Mouse (Mus musculus): ENCODE measurements around the gene Zfp688. TPM values are rescaled to one million over a fixed set of nuclear protein-coding genes. Genes with fewer than 3 reads are reported as not detected.
"Not testable (repeated sequence)": the region's sequence is repeated elsewhere in the genome, so short reads cannot be mapped to it uniquely, and the experiment has no call there.

The Zfp688 gene
- 3.7 and 11.5 TPM in 2 replicates for total RNA-seq (2017)

DNA sequence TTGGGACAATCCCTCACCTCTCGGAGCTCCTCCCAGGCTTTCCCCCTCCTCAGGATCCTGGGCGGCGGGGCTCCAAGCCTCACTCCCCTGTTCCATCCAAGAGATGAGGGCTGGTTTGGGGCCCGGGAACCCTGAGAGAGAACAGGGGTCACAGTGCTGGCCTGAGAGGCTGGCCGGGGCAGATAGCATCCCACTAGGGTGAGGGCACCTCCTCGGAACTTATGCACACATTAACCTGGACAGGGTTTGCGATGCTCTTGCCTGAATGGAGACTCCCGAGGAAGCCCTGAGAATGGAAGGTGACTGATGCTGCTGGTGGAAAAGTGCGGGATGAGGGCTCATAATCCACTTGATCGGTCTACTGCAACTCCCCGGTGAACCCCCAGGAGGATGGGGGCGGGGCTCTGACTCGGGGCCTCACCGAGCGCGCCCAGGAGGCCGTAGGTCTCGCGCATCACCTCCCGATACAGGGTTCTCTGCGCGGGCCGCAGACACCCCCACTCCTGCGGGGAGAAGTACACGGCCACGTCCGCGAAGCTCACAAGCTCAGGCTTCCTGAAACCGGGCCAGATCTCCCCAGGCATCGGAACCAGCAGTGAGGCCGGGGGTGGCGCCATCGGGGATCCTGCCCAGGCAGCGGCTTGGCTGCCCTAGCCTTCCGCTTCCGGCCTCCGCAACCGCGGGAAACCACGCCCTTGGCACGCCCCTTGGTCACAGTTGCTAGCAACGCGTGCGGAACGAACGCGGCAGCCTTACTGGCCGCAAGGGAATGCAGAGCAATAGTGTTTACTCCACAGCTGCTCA lies at the start of gene Zfp688:
Zfp688 (minus strand) TSS at position 681 of the 804 bp plus-strand sequence.
- peak; percentile 98 for ATAC-seq (replicated peaks in 1 of 2; ENCODE audit: insufficient read depth in 1 of 2, low FRiP score in 2 of 2, low TSS enrichment in 1 of 2, low read depth in 1 of 2, poor library complexity in 2 of 2, severe bottlenecking in 2 of 2)

DNA sequence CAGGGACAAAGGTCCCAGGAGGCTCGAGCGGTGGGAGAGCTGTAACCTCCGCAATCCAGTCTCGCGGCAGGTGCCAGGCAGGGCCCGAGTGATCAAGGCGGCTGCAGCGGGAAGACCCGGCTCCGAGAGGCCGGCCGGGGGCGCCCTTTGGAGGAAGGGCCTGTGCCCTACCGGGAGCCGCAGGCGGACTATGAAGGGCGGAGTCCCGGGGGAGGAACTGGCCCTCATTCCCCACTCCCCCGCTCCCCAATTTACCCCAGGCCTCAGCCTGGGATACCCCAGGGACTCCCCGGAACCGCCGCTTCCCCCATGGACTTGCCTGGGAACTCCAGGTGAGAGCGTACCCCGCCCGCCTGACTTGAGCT lies 49.8 kb upstream of the Zfp688 start:
- peak in 1 of 2 experiments; percentile 27; a peak in 1 of 4 replicates for ATAC-seq (replicated peaks in 1 of 2; ENCODE audit: insufficient read depth in 1 of 2, low FRiP score in 2 of 2, low TSS enrichment in 1 of 2, low read depth in 1 of 2, poor library complexity in 2 of 2, severe bottlenecking in 2 of 2)

DNA sequence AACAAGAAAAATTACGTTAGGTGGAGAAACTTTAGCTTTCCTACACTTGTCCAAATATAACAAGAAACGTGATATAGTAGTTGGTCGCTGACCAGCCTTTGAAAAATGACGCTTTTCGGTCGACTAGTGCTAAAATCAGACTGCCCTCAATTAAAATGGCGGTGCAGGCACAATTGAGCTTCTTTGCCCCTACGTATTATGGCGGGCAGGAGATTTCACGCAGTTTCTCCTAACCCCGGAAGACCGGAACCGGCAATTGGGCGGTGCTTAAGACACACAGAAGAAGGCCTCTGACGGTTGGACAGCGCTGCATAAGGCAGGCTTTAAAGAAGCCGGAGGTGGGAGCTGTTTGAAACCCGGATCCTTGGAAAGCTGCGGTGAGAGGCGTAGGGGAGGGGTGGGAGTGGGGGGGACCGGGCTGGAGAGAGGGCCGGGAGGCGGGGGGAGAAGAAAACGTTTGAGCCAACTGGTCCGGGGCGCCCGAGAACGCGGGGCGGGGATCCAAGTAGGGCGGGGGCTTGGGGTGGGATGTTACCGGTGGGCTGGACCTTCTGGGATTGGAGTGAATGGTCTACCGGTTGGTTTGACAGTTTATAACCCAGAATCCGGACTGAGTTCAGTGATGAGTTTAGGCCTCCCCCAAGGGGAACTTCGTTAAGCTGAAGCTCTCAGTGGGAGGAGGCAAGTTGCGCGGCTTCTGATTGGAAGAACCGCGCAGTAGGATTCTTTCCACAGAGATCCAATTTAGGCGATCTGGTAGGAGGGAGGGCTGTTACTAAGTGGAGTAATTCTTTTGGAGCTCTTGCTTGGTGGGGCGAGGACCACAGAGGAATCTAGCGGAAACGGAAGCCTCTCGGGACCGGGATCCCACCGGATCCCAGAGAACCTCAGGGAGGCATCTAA lies 49.1 kb upstream of the Zfp688 start:
- ATAC-seq (replicated peaks in 1 of 2; ENCODE audit: insufficient read depth in 1 of 2, low FRiP score in 2 of 2, low TSS enrichment in 1 of 2, low read depth in 1 of 2, poor library complexity in 2 of 2, severe bottlenecking in 2 of 2): peak; percentile 88

DNA sequence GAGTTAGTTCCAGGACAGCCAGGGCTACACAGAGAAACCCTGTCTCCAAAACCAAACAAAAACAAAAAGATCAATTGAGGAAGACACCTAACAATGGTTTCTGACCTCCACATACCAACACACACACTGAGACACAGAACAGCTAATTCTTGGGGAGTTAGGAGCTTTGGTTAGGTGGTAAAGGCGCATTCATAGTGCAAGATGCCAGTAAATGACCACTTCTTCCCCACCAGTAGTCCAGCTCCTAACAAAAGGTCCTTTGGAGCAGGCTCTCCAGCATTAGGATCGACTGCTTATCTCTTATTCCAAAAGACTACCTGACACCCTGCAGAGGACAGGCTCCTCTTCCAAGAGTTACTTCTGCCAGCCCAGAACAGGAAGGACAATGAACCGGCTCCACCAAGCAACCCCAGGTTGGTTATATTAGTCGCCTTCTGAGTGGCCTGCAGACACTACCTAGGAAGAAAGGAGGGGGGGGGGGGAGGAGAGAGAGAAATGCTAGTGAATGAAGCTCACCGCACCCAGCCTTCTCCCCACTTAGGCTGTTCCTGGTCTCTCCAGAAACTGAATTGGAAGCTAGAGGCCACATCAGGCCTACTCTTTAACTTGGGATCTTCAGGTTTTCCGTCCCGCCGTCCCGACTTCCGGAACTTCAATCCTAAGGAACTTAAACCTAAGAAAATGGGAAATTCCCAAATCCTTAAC lies 48.3 kb upstream of the Zfp688 start:
- ATAC-seq (replicated peaks in 1 of 2; ENCODE audit: insufficient read depth in 1 of 2, low FRiP score in 2 of 2, low TSS enrichment in 1 of 2, low read depth in 1 of 2, poor library complexity in 2 of 2, severe bottlenecking in 2 of 2): no peak

DNA sequence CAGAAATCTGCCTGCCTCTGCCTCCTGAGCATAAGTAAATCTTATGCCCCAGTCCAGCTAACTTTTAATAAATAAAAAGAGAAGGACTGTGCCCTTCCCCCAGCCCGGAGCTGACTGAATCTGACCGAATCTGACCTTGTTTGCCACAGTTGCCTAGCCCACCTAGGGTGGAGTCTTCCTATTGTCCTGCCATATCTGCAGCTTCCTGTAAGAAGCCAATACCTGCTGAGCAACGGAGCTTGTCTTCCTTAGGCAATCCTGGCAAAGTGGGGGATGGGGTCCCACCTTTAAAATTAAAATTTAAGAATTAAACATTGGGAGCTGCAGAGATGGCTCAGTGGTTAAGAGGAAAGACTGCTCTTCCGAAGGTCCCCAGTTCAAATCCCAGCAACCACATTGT lies 44.7 kb upstream of the Zfp688 start:
- ATAC-seq (replicated peaks in 1 of 2; ENCODE audit: insufficient read depth in 1 of 2, low FRiP score in 2 of 2, low TSS enrichment in 1 of 2, low read depth in 1 of 2, poor library complexity in 2 of 2, severe bottlenecking in 2 of 2): no peak

DNA sequence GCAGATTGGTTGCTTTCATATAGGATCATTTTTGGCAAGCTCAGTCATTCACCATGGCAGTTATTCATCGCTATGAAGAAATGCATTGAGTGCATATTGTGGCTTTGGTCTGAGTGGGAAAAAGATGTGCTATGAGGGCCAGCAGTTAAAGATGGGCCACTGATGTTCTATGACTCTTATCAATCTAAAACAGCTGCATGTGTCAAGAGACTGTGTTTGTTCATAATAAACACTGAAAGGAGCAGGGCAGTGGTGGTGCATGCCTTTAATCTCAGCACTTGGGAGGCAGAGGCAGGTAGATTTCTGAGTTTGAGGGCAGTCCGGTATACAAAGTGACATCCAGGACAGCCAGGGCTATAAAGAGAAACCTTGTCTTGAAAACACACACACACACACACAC lies 43.8 kb upstream of the Zfp688 start:
- ATAC-seq (replicated peaks in 1 of 2; ENCODE audit: insufficient read depth in 1 of 2, low FRiP score in 2 of 2, low TSS enrichment in 1 of 2, low read depth in 1 of 2, poor library complexity in 2 of 2, severe bottlenecking in 2 of 2): not testable (repeated sequence)

DNA sequence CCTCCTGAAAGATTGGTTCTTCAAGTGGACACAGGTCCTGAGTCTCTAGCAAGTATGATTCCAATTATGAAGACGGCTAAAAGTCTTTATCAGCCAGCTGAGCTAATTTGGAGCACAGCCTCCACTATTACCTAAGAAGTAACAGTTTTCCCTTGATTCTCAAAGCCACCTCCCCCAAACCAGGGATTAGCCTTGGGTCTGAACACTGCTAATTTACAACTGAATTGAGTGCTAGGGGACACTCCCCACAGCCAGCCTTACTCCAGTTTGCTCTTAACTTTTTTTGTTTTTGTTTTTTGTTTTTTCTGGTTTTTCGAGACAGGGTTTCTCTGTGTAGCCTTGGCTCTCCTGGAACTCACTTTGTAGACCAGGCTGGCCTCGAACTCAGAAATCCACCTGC lies 43.3 kb upstream of the Zfp688 start:
- no peak for ATAC-seq (replicated peaks in 1 of 2; ENCODE audit: insufficient read depth in 1 of 2, low FRiP score in 2 of 2, low TSS enrichment in 1 of 2, low read depth in 1 of 2, poor library complexity in 2 of 2, severe bottlenecking in 2 of 2)

DNA sequence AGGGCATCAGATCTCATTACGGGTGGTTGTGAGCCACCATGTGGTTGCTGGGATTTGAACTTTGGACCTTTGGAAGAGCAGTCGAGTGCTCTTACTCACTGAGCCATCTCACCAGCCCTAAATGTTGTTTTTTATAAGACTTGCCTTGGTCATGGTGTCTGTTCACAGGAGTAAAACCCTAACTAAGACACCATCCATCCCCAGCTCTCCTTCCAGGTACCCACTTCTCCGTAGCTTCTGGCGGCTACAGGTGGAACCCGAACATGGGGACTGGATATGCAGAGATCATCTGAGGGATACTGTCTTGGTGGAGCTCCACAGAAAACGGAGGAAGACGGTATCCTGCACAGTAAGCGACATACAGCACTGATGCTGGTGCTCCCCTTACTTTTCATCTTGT lies 37.4 kb upstream of the Zfp688 start, which contains the start of gene Prr14:
Prr14 (plus strand) TSS at position 301 of the 400 bp plus-strand sequence.
- ATAC-seq (replicated peaks in 1 of 2; ENCODE audit: insufficient read depth in 1 of 2, low FRiP score in 2 of 2, low TSS enrichment in 1 of 2, low read depth in 1 of 2, poor library complexity in 2 of 2, severe bottlenecking in 2 of 2): not testable (repeated sequence)

DNA sequence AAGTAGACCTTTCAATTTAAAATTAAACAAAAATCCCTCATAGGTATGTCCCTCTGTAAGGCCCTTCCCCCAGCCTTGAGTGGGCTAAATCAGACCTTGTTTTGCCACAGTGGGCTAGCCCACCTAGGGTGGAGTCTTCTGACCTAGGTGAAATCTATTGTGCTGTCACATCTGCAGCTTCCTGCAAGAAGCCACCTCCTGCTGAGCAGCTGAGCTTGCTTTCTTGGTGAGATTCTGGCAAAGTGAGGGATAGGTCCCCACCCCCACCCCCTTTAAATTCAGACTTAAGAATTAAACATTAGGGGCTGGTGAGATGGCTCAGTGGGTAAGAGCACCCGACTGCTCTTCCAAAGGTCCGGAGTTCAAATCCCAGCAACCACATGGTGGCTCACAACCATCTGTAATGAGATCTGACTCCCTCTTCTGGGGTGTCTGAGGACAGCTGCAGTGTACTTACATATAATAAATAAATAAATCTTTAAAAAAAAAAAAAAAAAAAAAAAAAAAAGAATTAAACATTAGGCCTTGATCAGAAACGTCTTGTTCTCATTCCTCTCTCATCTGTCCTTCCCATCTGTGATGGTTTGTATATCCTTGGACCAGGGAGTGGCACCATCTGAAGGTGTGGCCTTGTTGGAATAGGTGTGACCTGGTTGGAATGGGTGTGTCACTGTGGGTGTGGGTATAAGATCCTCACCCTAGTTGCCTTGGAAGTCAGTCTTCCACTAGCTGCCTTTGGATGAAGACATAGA lies 36.7 kb upstream of the Zfp688 start:
- ATAC-seq (replicated peaks in 1 of 2; ENCODE audit: insufficient read depth in 1 of 2, low FRiP score in 2 of 2, low TSS enrichment in 1 of 2, low read depth in 1 of 2, poor library complexity in 2 of 2, severe bottlenecking in 2 of 2): not testable (repeated sequence)

DNA sequence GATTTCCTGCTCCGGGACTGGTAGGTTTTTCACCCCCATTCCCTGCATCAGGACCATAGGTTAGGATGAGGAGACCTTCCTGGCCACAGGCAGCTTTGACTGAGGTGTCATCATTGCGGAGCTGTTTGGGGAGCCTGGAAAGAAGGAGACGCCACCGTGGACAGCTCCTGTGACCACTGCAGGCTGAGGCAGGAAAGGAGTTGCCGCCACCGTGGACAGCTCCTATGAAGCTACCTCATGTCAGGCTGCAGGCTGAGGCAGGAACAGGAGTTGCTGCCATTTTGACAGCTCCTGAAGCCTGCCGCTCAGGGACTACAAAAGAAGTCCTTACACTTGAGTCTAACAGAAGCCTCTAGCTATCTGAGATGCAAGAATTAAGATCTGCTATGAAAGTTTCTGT lies 33.0 kb upstream of the Zfp688 start:
- no peak for ATAC-seq (replicated peaks in 1 of 2; ENCODE audit: insufficient read depth in 1 of 2, low FRiP score in 2 of 2, low TSS enrichment in 1 of 2, low read depth in 1 of 2, poor library complexity in 2 of 2, severe bottlenecking in 2 of 2)

DNA sequence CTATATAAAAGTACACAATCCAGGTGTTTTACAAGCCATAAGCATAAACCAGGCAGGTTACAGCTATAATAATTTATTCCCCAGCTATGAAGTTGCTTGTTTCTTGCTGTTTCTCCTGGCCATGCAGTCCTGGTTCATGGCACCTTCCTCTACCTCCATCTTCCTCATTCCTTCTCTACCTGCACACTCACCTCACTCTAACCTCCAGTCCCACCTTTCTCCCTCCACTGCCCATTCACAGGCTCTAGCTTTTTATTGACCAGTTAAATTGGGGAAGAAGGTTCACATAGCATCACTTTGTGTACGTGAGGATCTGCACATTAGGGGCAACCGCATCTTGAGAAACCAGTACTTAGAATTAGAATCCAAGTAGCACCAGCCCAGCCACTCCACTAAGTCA lies 31.2 kb upstream of the Zfp688 start:
- no peak for ATAC-seq (replicated peaks in 1 of 2; ENCODE audit: insufficient read depth in 1 of 2, low FRiP score in 2 of 2, low TSS enrichment in 1 of 2, low read depth in 1 of 2, poor library complexity in 2 of 2, severe bottlenecking in 2 of 2)

DNA sequence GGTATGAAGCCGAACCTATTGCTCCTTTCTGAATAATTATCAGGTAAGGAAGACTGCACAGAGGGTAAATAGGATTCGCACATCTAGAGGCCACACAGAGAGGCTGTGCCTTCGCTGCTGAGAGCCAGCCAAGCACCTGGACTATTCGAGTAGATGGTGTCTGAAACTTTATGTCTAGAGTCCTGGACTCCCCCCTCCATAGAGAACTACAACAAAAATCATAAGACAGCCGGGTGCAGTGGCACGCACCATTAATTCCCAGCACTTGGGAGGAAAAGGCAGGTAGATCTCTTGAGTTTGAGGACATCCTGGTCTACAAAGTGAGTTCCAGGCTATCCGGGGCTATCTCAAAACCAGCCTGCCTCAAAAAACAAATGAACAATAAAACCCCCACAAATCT lies 28.1 kb upstream of the Zfp688 start:
- no peak for ATAC-seq (replicated peaks in 1 of 2; ENCODE audit: insufficient read depth in 1 of 2, low FRiP score in 2 of 2, low TSS enrichment in 1 of 2, low read depth in 1 of 2, poor library complexity in 2 of 2, severe bottlenecking in 2 of 2)

DNA sequence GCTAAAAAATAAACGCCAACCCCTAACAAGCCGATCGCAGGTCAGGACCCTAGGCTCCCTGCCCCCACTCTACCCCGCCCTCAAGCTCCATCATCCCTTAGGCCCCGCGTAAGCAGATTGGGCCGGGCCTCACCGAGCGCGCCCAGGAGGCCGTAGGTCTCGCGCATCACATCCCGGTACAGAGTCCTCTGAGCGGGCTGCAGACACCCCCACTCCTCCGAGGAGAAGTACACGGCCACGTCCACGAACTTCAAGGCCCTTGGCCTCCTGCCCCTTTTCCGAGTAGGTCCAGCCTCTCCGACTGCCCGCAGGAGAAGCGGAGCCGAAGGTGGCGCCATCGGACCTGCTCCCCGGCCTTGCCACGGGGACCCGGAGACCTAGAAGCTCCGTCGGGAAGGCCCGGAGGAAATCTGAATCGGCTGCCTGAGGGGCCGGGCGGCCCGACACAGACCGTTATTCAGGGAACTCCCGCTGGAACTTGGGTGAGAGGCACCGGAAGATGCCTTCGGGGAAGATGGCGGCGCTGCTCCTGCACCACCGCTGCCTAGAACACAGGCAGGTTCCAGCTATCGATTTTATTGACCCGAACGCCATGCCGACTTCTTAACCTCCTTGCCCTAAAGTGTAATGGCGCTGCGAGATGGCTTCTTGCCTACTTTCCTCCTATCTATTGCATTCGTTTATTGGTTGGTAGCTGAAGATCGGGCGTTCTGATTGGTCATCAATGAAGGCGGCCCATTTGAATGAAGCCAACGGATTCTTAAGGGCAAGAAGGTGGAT lies 26.8 kb upstream of the Zfp688 start, which contains the start of gene Zfp689:
Zfp689 (minus strand) TSS at position 638 of the 780 bp plus-strand sequence.
- peak; percentile 75 to 94 for ATAC-seq (replicated peaks in 1 of 2; ENCODE audit: insufficient read depth in 1 of 2, low FRiP score in 2 of 2, low TSS enrichment in 1 of 2, low read depth in 1 of 2, poor library complexity in 2 of 2, severe bottlenecking in 2 of 2)

DNA sequence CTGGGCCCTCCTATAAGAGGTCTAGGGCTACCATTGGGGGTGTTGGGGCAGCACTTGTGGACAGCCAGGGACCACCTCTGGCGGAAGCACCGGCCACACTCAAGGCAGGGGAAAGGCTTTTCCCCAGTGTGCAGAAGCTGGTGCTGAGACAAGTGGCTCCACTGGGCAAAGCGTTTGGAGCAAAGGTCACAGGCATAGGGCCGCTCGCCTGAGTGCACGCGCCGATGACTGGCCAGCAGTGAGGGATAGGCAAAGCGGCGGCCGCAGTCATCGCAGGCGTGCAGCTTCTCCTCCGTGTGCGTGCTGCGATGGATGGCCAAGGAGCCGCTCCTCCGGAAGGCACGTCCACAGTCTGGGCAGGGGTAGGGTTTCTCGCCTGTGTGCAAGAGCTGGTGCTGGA lies 22.1 kb upstream of the Zfp688 start:
- ATAC-seq (replicated peaks in 1 of 2; ENCODE audit: insufficient read depth in 1 of 2, low FRiP score in 2 of 2, low TSS enrichment in 1 of 2, low read depth in 1 of 2, poor library complexity in 2 of 2, severe bottlenecking in 2 of 2): no peak

DNA sequence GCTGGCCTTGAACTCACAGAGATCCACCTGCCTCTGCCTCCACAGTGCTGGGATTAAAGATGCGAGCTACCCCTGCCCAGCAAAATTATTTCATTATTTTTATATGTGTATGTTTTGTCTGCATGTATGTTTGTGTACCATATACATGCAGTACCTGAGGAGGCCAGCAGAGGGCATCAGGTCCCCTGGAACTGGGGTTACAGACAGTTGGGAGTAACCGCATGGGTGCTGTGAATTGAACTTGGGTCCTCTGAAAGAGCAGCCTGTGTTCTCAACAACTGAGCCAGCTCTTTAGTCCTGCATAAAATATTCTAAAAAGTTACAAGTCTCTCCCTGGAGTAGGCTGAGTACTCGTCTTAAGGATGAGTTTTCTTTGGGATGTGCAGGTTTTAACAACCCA lies 15.9 kb upstream of the Zfp688 start:
- ATAC-seq (replicated peaks in 1 of 2; ENCODE audit: insufficient read depth in 1 of 2, low FRiP score in 2 of 2, low TSS enrichment in 1 of 2, low read depth in 1 of 2, poor library complexity in 2 of 2, severe bottlenecking in 2 of 2): no peak

DNA sequence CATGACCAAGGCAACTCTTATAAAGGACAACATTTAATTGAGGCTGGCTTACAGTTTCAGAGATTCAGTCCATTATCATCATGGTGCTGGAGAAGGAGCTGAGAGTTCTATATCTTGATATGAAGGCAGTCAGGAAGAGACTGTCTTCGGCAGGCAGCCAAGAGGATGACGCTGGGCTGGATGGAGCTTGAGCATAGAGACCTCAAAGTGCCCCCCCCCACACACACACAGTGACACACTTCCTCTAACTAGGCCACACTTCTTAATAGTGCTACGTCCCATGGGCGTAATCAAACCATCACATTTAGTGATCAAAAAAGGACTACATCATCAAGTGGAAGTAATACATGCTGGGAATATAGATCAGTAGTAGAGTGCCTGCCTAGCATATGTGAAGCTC lies 13.3 kb upstream of the Zfp688 start:
- no peak for ATAC-seq (replicated peaks in 1 of 2; ENCODE audit: insufficient read depth in 1 of 2, low FRiP score in 2 of 2, low TSS enrichment in 1 of 2, low read depth in 1 of 2, poor library complexity in 2 of 2, severe bottlenecking in 2 of 2)

All from hematopoietic stem cell, adult 5-6 weeks (primary cell).